Mouse (Mus musculus) frontal cortex, adult 2 months (tissue): ENCODE measurements around the gene Folr1. TPM values are rescaled to one million over a fixed set of nuclear protein-coding genes. Genes with fewer than 3 reads are reported as not detected.

ENCODE experiments used
- DNase-seq, 2 experiments: peaks; one replicate each; pipeline ENCODE4 v3.0.0; 2022; ENCODE audit warnings: low spot score in 1 of 2; ENCODE audit errors: extremely low spot score in 1 of 2
- polyA plus RNA-seq: library from polyadenylated mRNA; depleted of rRNA; stranded (reverse); fragments of >200 nt; gene quantifications from 2 replicates; pipeline ENCODE4 v1.2.3, GENCODE M21; 2012; rRNA removed

The Folr1 gene
- polyA plus RNA-seq, 1 experiment, result 1.1 TPM

- DNase-seq, result no peak
These were observed 36.5 kb downstream of the Folr1 start for GRCm38 (mm10) chr7:101833916-101834584.

DNA sequence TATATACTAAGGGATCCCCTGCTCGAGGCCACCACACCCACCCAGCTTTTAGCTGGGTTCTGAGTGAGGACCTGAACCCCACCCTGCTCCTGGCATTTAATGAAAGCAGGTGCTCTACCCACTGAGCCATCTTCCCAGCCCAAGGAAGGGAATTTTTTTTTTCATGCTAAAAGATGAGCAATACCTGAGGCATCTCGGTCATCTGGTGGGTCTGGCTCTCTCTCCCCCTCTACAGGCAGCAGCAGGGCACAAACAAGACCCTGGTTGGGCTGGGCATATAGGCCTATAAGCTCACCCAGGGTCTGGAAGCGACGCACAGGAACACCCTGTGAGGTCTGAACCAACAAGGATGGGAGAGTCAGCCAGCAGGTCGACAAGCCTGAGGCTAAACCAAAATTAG, 37.2 kb downstream of the Folr1 start:
- no peak for DNase-seq

- no peak for DNase-seq
These were observed 38.2 kb downstream of the Folr1 start for GRCm38 (mm10) chr7:101832372-101832771.

DNA sequence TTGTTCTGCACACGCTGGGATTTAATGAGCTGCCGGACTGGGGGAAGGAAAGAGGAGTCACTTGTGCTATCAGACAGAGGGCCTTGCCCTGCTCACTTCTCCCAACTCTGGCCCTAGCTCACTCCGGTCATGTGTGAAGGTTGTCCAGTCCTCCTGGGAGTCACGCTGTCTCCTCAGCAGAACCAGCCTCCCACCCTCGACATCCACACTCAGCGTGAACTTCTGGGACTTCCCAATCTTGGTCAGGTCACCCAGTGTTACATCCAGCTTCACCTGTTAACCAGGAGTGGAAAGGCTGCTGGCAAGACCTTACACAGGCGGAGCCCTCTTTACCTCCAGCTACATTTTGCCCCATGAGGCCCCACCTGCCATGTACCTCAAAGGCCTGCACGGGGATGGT, 39.2 kb downstream of the Folr1 start:
- DNase-seq, result no peak

DNA sequence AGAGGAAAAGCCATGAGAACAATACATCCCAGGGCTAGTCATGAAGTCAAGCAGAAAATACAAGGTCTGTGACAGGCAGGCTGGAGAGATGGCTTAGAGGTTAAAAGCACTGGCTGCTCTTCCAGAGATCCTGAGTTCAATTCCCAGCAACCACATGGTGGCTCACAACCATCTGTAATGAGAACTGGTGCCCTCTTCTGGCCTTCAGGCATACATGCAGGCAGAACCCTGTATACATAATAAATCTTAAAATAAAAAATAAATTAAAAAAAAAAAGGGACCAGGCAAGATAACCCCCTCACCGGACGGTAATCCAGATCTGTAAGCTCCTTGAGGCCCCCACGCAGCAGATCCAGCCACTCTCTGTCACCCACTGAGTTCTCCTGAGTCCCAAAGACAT, 40.2 kb downstream of the Folr1 start:
- no peak for DNase-seq

GRCm38 (mm10) chr7:101823758-101824630, 46.6 kb downstream of the Folr1 start:
- DNase-seq, result no peak

GRCm38 (mm10) chr7:101822836-101823757, 47.5 kb downstream of the Folr1 start:
- DNase-seq, result no peak

DNA sequence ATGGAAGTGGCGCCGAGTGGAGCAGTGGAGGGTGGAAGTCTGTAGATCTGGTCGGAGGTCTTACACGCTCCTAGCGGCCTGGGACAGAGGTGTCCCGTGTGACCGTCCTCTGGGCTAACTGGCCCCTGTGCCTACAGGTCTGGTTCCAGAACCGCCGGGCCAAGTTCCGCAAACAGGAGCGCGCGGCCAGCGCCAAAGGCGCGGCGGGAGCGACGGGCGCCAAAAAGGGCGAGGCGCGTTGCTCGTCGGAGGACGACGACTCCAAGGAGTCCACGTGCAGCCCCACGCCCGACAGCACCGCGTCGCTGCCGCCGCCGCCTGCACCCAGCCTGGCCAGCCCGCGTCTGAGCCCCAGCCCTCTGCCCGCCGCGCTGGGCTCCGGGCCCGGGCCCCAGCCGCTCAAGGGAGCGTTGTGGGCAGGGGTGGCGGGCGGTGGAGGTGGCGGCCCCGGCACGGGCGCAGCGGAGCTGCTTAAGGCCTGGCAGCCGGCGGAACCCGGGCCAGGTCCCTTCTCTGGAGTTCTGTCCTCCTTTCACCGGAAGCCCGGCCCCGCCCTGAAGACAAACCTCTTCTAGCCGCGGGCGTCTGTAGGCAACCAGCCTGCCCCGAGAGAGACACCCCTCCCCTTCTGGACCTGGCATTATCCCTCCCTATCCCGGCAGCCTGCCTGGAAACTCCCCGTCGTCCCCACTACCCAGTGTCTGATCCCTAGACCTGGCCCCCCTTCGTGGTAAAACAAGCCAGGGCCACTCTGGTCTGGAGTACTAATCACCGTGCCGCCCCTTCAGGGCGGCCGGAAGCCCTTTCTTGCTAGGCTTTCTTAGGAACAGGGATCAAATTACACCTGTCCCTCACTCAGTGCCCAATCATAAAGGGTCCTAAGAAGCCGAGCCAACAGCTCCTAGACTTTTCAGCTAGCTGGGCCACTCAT, 48.8 kb downstream of the Folr1 start:
- no peak for DNase-seq

- DNase-seq, result no peak
These were observed 50.1 kb downstream of the Folr1 start for GRCm38 (mm10) chr7:101820295-101821030.

DNA sequence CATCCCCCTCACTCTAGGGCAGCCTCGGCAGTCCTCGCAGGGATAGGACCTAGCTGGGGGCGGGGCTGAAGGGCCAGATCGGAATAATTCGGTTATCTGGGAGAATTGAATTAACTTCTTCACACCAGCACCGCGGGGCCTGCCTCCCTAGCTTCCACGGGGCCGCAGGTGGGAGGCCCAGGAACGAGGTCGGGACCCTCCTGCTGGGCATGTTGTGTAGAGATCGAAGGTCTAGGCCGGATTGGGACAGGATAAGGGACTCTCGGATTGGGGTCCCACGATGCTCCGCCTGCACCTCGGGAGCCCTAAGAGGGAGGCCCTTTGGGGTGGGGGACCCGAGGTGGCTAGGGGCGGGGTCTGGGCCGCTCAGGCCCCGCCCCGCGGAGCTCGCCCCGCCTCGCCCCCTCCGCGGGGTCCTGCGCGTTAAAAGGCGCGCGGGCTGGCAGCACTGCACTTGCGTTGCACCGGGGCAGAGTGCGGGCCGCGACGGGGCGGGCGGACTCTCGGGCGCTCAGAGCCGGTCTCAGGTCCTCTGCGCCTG, 52.7 kb downstream of the Folr1 start, which contains the start of gene Phox2a:
Gene Phox2a (plus strand): TSS at position 453 of the 541 bp plus-strand sequence.
- no peak for DNase-seq

Other genes with a start within 250 kb of the Folr1 start
- 36.3 and 45.7 TPM in 2 replicates for gene Clpb, start 207.2 kb downstream of the Folr1 start, polyA plus RNA-seq
- gene Phox2a, start 52.5 kb downstream of the Folr1 start, polyA plus RNA-seq, result not detected in 2 replicates
- 34.3 and 38.8 TPM in 2 replicates for gene Inppl1, start 32.6 kb downstream of the Folr1 start, polyA plus RNA-seq
- gene Folr2, start 13.6 kb downstream of the Folr1 start, polyA plus RNA-seq, result 1.2 and 2.3 TPM in 2 replicates
- 60.4 and 69.4 TPM in 2 replicates for gene Anapc15, start 7.1 kb downstream of the Folr1 start, polyA plus RNA-seq
- gene Lamtor1, start 35.1 kb upstream of the Folr1 start, polyA plus RNA-seq, result 186 and 205 TPM in 2 replicates
- 0.27 and 0.28 TPM in 2 replicates for gene Tomt, start 35.6 kb upstream of the Folr1 start, polyA plus RNA-seq
- gene Lrrc51, start 63.1 kb upstream of the Folr1 start, polyA plus RNA-seq, result 12.3 and 12.8 TPM in 2 replicates
- gene Numa1, start 63.3 kb upstream of the Folr1 start, polyA plus RNA-seq, result 65.6 and 68.8 TPM in 2 replicates
- 14.1 and 14.4 TPM in 2 replicates for gene Il18bp, start 147.9 kb upstream of the Folr1 start, polyA plus RNA-seq
- gene Rnf121, start 194.7 kb upstream of the Folr1 start, polyA plus RNA-seq, result 56.4 and 67.1 TPM in 2 replicates
- 36.2 and 42.7 TPM in 2 replicates for gene Xndc1, start 194.7 kb upstream of the Folr1 start, polyA plus RNA-seq
- 3.9 and 4.3 TPM in 2 replicates for gene Xntrpc, start 194.9 kb upstream of the Folr1 start, polyA plus RNA-seq
- 1.8 and 2.0 TPM in 2 replicates for gene Trpc2, start 212.3 kb upstream of the Folr1 start, polyA plus RNA-seq
- 0.12 and 0.13 TPM in 2 replicates for gene Art1, start 231.0 kb upstream of the Folr1 start, polyA plus RNA-seq
- gene Art5, start 238.7 kb upstream of the Folr1 start, polyA plus RNA-seq, result 0.34 and 0.50 TPM in 2 replicates
- gene Chrna10, start 246.0 kb upstream of the Folr1 start, polyA plus RNA-seq, result 8.6 and 10.8 TPM in 2 replicates